Mouse (Mus musculus) C2C12 (cell line): ENCODE results near the gene Nip7. TPM values are rescaled to one million over a fixed set of nuclear protein-coding genes. Genes with fewer than 3 reads are reported as not detected.
"Not testable (repeated sequence)": the region's sequence is repeated elsewhere in the genome, so short reads cannot be mapped to it uniquely, and the experiment has no call there.

ENCODE experiments used
- H3K27me3 ChIP-seq: one replicate; pipeline ENCODE4 v1.6.1; 2011; ENCODE audit not compliant: control insufficient read depth, insufficient read depth, insufficient read length
- H3K36me3 ChIP-seq: one replicate; pipeline ENCODE4 v1.6.1; 2011; ENCODE audit not compliant: control insufficient read depth, insufficient read depth
- H3K4me3 ChIP-seq: one replicate; pipeline ENCODE4 v1.5.1; 2011; ENCODE audit warnings: mild to moderate bottlenecking, control low read depth; ENCODE audit not compliant: poor library complexity, insufficient read depth, severe bottlenecking
- H3K79me2 ChIP-seq: one replicate; pipeline ENCODE4 v1.6.1; 2011; ENCODE audit not compliant: control insufficient read depth, insufficient read depth
- H3K79me3 ChIP-seq: one replicate; pipeline ENCODE4 v1.6.1; 2011; ENCODE audit warnings: low read depth, control low read depth
- H3ac ChIP-seq: one replicate; pipeline ENCODE3; 2011; ENCODE audit warnings: low read depth; ENCODE audit not compliant: control insufficient read depth, insufficient read length
- CEBPB ChIP-seq: IDR thresholded peaks from one replicate; pipeline ENCODE4 v1.6.1; 2011; ENCODE audit warnings: low read depth, mild to moderate bottlenecking, control low read depth, moderate library complexity
- CTCF ChIP-seq: IDR thresholded peaks from one replicate; pipeline ENCODE4 v1.5.1; 2011; ENCODE audit not compliant: control insufficient read depth, insufficient read depth, insufficient read length
- FOSL1 ChIP-seq: IDR thresholded peaks from one replicate; pipeline ENCODE4 v1.8.0; 2011; ENCODE audit warnings: mild to moderate bottlenecking, low read length; ENCODE audit not compliant: poor library complexity, insufficient read depth, severe bottlenecking
- MAX ChIP-seq: IDR thresholded peaks from one replicate; pipeline ENCODE4 v1.6.1; 2011; ENCODE audit warnings: mild to moderate bottlenecking, control low read depth
- MYOD1 ChIP-seq: IDR thresholded peaks from one replicate; pipeline ENCODE4 v1.6.1; 2011; ENCODE audit warnings: low read depth; ENCODE audit not compliant: control insufficient read depth, insufficient read length
- MYOG ChIP-seq: IDR thresholded peaks from one replicate; pipeline ENCODE4 v1.6.1; 2011; ENCODE audit not compliant: control insufficient read depth, insufficient read length; ENCODE audit errors: extremely low read depth
- USF1 ChIP-seq: IDR thresholded peaks from one replicate; pipeline ENCODE4 v1.6.1; 2011; ENCODE audit warnings: low read depth, mild to moderate bottlenecking, control low read depth, moderate library complexity
- microRNA-seq: library from miRNA; unstranded; fragments of <30 nt; microRNA quantifications from one replicate; pipeline ENCODE4, GENCODE M21; 2019; ENCODE audit warnings: borderline microRNAs expressed
- polyA plus RNA-seq: library from polyadenylated mRNA; unstranded; fragments of >200 nt; fragmentation: generic; extraction: Trizol; gene quantifications from one replicate; pipeline ENCODE4 v1.2.1, GENCODE M21; 2012; ENCODE audit warnings: missing spikeins

Gene Nip7
- polyA plus RNA-seq, 1 experiment = 119 TPM

DNA sequence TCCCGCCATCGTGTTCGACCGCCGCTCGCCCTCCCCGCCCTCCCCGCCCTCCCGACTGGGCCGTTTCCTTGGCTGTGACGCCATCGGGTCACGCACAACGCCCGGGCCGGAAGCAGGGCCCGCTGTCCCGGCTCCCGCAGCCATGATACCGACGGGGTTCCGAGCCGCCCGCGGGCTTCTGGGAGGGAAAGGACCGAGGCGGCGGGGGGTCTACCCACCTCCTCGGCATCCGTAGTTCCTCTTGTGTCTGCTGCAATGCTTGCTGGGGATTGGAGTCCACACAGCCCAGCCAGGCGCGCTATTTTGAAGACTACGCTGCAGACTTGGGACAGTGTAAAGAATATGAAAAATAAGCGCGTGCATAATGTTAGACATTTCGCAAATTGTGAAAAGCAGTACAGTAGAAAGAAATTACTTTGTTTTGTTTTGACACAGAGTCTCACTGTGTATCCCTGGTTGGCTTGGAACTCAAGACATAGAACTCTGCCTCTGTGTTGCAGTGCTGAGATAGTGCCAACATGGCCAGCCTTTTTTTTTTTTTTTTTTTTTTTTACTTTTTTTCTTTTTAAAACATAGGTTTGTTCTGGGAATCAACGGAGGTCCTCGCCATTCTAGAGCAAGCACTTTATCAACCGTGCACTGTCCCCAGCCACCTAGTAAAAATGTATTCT lies 39.8 kb downstream of the Nip7 start, which contains the start of gene Terf2:
TSS of gene Terf2 (minus strand) at position 182 of the 671 bp plus-strand sequence.
- peak; percentile 43 for TF ChIP-seq MAX
- no peak for TF ChIP-seq FOSL1
- Histone ChIP-seq H3K79me2 (peaks cover 55% of the 10 kb centered on the region), H3K36me3 (peaks cover 25% of the 10 kb centered on the region), H3K27me3 (no peaks in the 10 kb centered on the region), H3K79me3 (peaks cover 44% of the 10 kb centered on the region), H3K4me3 (peak within 1 kb of the TSS; percentile 82), H3ac (peak within 1 kb of the TSS; percentile 67)

- Histone ChIP-seq H3K27me3 (no peaks in the 10 kb centered on the region), H3K79me3 (peaks cover 5% of the 10 kb centered on the region), H3K36me3 (no peaks in the 10 kb centered on the region), H3K79me2 (peaks cover 14% of the 10 kb centered on the region), H3ac (no peak overlapping the region), H3K4me3 (no peak overlapping the region)
- TF ChIP-seq CTCF = no peak
- TF ChIP-seq FOSL1 = no peak
- no peak for TF ChIP-seq MYOD1
- no peak for TF ChIP-seq CEBPB
- no peak for TF ChIP-seq MAX
- no peak for TF ChIP-seq USF1
- TF ChIP-seq MYOG = no peak
Observed at GRCm38 (mm10) chr8:107100635-107101034, 44.0 kb downstream of the Nip7 start.

GRCm38 (mm10) chr8:107104547-107104946 lies 47.9 kb downstream of the Nip7 start:
- Histone ChIP-seq H3K4me3 (no peak overlapping the region), H3K27me3 (no peaks in the 10 kb centered on the region), H3K79me2 (no peaks in the 10 kb centered on the region), H3K79me3 (no peaks in the 10 kb centered on the region), H3K36me3 (no peaks in the 10 kb centered on the region), H3ac (no peak overlapping the region)
- no peak for TF ChIP-seq MYOD1
- peak; percentile 70 for TF ChIP-seq CTCF
- TF ChIP-seq MYOG = no peak
- TF ChIP-seq CEBPB = peak; percentile 45

- H3K4me3 ChIP-seq, H3K79me2 ChIP-seq, H3K79me3 ChIP-seq, H3K27me3 ChIP-seq, H3ac ChIP-seq, H3K36me3 ChIP-seq: not testable (repeated sequence)
Observed at GRCm38 (mm10) chr8:107108089-107108488, 51.4 kb downstream of the Nip7 start.

DNA sequence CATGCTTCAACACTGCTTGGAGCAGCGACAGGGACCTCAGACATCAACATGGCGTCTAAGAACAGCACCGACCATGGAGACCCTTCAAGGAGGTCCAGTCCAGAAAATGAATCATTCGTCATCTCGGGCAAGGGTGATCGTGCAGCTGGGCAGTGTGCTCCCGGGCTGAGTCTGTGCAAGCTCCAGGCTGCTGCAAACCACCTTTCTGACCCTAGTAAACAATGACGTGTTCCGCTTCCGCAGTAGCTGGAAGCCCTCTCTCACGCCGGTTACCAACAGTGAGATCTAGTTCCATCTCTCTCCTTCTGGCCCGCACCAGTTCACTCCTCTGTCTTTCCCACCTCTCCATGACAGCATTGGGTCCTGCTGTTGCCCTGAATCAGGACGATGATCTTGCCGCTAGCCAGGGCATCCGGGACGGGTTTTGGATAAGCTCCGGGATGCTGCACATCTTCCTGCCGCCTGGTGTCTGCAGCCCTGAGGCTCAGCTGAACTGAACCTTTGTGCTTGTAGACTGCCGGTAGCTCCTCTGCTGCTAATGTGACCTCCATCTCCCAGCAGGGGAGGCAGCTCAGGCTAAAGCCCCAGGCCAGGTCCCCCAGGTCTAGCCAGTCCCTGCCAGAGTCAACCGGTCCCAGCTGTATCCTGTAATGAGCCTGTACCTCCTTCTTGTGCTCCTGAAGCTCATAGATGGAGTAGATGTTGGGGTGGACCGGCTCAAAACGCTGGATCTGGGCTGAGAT lies 52.5 kb downstream of the Nip7 start:
- H3ac ChIP-seq = no peak overlapping the region
- TF ChIP-seq USF1 = no peak
- TF ChIP-seq CEBPB = no peak
- TF ChIP-seq MYOD1 = no peak
- no peak for TF ChIP-seq CTCF
- TF ChIP-seq MYOG = no peak
- no peak for TF ChIP-seq MAX
- TF ChIP-seq FOSL1 = no peak
- no peak overlapping the region for H3K4me3 ChIP-seq
- no peaks in the 10 kb centered on the region for H3K27me3 ChIP-seq
- no peaks in the 10 kb centered on the region for H3K36me3 ChIP-seq
- H3K79me2 ChIP-seq = no peaks in the 10 kb centered on the region
- H3K79me3 ChIP-seq = no peaks in the 10 kb centered on the region

DNA sequence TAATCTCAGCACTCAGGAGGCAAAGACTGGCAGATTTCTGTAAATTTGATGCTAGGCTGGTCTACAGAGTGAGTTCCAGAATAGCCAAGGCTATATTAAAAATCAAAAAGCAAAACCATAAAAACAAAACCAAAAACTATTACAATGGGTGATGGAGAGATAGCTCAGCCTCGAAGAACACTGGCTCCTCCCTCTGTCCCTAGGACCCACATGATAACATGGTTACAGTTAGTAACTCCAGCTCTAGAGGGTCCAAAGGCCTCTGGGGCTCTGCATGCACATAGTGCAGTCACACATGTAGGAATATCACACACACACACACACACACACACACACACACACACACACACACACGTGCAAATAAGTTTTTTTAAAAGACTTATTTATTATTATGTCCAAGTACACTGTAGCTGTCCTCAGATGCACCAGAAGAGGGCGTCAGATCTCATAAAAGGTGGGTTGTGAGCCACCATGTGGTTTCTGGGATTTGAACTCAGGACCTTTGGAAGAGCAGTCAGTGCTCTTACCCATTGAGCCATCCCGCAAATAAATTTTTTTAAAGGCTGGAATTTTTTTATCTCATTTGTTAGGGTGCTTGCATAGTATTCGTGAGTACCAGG lies 53.2 kb downstream of the Nip7 start:
- H3K27me3 ChIP-seq = no peaks in the 10 kb centered on the region
- H3K79me2 ChIP-seq = no peaks in the 10 kb centered on the region
- H3K79me3 ChIP-seq = no peaks in the 10 kb centered on the region
- no peak overlapping the region for H3K4me3 ChIP-seq
- no peaks in the 10 kb centered on the region for H3K36me3 ChIP-seq
- no peak overlapping the region for H3ac ChIP-seq
- TF ChIP-seq FOSL1 = no peak
- no peak for TF ChIP-seq MYOD1
- no peak for TF ChIP-seq CTCF
- TF ChIP-seq CEBPB = no peak

Small RNAs within 50 kb of the gene (microRNA-seq; reads per million reads assigned to microRNA genes)
- 1.8 reads per million, percentile 38 among the genes with 10 or more reads in this experiment for gene Mir7075

Other genes starting within 250 kb of the Nip7 start
- gene Has3, start 186.6 kb upstream of the Nip7 start, polyA plus RNA-seq = 0.16 TPM
- gene Utp4, start 163.2 kb upstream of the Nip7 start, polyA plus RNA-seq = 67.3 TPM
- gene Sntb2, start 121.1 kb upstream of the Nip7 start, polyA plus RNA-seq = 8.6 TPM
- 33.7 TPM for gene Vps4a, start 25.7 kb upstream of the Nip7 start, polyA plus RNA-seq
- gene Pdf, start 8.3 kb upstream of the Nip7 start, polyA plus RNA-seq = 27.2 TPM
- gene Cog8, start 188 bp upstream of the Nip7 start, polyA plus RNA-seq = 20.1 TPM
- not detected for gene Tmed6, start 8.8 kb downstream of the Nip7 start, polyA plus RNA-seq
- 15.8 TPM for gene Terf2, start 39.7 kb downstream of the Nip7 start, polyA plus RNA-seq
- gene Cyb5b, start 93.8 kb downstream of the Nip7 start, polyA plus RNA-seq = 68.5 TPM
- gene Nfat5, start 236.6 kb downstream of the Nip7 start, polyA plus RNA-seq = 13.6 TPM